Mouse (Mus musculus) right cerebral cortex, adult 18-20 months (tissue): Measurements from ENCODE around the gene Samd7.
"Not testable (repeated sequence)": the region's sequence is repeated elsewhere in the genome, so short reads cannot be mapped to it uniquely, and the experiment has no call there.

Experiments used
- DNase-seq: peaks from one replicate; pipeline ENCODE4 v3.0.0; 2022; ENCODE audit warnings: mixed read lengths

The Samd7 gene

GRCm38 (mm10) chr3:30746006-30746405 lies at the start of gene Samd7:
Gene Samd7, plus strand, starts transcription at chr3:30746293.
- no peak for DNase-seq

GRCm38 (mm10) chr3:30696346-30696745 lies 49.7 kb upstream of the Samd7 start:
- peak; percentile 40 for DNase-seq

DNA sequence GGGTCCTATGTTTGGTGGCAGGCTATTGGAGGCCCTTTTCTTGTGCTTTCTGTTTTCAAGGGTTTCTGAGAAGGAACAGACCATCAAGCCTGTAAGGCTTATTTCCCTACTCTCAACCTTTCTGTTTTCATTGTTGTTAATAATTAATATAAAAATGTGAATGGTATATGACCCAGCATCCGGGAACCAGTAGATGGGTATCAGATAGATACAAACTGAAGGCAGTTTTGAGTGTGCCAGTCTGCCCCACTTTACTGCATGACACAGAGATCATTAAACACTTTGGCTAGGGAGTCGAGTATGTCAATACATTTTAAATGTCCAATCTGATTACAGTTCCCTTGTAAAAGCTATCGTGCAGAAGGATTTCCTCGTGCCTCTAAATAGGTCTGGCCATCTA lies 48.2 kb upstream of the Samd7 start:
- DNase-seq, result no peak

DNA sequence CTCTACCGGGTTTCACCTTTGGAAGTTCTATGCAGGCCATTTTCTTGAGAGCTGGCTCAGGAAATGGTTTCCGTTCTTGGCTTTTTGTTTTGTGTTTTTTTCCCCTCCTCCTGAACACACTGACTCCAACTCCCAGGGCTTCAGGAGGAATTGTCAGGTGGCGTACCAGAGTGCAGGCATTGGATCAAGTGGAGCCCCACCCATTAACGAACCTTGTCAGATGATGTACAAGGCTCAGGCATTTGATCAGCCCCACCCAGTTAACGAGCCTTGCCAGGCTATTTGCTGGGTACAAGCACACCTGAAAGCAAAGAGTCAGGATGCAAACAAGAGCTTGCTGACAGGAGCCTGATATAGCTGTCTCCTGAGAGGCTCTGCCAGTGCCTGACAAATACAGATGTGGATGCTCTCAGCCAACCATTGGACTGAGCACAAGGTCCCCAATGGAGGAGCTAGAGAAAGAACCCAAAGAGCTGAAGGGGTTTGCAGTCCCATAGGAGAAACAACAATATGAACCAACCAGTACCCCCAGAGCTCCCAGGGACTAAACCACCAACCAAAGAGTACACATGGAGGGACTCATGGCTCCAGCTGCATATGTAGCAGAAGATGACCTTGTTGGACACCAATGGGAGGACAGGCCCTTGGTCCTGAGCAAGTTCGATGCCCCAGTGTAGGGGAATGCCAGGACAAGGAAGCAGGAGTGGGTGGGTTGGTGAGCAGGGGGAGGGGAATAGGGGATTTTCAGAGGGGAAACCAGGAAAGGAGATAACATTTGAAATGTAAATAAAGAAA lies 46.2 kb upstream of the Samd7 start, which contains the start of gene Lrrc31:
TSS of gene Lrrc31 (minus strand) at position 133 of the 795 bp plus-strand sequence.
- DNase-seq, result not testable (repeated sequence)

DNA sequence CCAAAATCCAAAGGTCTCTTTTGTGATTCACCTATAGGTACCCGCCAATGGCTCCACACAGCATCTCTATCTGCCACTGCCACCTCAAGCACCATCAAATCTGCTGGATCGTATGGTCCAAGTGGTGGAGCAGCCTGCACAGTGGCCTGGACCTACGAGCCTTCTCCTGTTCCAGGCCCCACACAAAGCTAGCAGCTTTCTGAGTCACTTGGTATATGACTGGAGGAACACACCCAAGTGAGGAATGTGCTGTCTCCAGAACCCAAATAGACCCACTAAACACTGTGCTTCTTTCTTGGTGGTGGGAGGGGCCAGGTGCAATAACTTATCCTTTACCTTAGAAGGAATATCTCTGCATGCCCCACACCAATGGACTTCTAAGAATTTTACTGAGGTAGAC lies 40.1 kb upstream of the Samd7 start:
- no peak for DNase-seq

GRCm38 (mm10) chr3:30706614-30707276 lies 39.3 kb upstream of the Samd7 start:
- no peak for DNase-seq

DNA sequence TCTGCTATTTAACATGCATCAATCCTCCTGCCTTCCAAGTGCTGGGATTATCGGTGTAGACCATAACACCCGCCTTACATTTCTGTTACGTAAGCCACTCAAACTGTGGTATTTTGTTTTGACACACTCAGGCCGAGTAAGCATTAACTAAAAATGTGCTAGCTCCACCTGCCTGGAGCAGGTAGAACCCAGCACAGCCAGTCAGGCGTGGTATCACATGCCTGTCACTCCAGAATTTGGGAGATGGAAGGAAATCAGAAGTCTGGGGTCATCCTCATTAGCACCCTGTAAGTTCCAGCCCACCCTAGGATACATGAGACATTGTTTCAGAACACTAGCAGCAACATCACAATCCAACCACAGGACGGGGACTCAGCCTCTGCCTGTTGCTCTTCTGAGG lies 35.9 kb upstream of the Samd7 start:
- no peak for DNase-seq

GRCm38 (mm10) chr3:30713334-30713733 lies 32.8 kb upstream of the Samd7 start:
- no peak for DNase-seq

DNA sequence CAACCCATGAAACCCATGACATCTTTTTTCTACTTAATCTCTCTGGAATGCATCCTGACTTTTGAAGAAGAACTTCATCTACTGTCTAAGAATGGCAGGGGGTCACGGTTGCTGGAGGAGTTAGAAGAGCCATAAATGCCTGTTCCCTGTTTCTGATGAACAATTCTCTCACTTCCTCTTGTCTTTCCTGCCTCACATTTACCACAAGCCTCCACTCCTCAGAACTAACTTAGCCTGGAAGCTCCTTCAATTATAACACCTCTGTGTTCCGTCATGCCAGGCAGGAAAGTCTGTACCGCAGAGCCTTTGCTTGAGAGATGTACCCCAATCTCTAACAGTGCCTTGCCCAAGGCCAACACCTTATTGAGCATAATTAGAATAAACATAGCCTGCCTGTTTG lies 27.4 kb upstream of the Samd7 start:
- no peak for DNase-seq

- DNase-seq, result no peak
These were observed 24.1 kb upstream of the Samd7 start for GRCm38 (mm10) chr3:30722036-30722435.

DNA sequence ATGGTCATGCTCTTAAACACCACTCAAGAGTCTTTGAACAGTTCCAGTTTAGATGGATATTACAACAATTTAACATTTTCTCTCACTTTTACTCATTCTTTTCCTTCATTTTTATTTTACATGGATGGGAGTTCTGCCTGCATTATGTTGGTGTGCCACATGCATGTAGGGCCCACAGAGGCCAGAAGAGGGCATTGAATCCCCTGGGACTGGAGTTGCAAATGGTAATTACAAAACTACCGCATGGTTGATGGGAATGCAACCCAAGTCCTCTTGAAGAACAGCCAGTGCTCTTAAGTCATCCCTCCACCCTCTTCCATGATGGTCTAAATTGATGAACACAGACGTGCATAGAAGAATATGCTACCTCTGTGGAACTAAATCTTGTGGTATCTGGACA lies 23.6 kb upstream of the Samd7 start:
- no peak for DNase-seq

DNA sequence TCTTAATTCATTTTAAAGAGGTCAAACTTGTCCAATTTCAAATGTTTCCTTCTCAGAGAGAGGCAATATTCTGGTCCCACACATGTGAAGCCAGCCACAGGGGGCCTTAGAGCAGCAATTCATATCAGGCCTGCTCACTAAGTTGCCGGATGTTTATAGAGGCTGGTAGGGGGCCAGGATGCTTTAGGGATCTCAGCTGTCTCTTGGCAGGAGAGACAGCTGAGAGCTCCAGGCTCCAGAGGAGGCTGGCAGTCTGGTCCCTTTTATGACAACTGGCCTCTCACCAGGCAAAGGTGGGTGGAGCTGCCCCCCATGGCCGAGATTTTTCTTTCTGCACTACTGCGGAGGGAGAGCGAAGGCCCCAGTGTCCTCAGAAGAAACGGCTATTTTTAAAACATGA lies 22.9 kb upstream of the Samd7 start:
- no peak for DNase-seq

- DNase-seq, result no peak
These were observed 21.8 kb upstream of the Samd7 start for GRCm38 (mm10) chr3:30724105-30724824.

DNA sequence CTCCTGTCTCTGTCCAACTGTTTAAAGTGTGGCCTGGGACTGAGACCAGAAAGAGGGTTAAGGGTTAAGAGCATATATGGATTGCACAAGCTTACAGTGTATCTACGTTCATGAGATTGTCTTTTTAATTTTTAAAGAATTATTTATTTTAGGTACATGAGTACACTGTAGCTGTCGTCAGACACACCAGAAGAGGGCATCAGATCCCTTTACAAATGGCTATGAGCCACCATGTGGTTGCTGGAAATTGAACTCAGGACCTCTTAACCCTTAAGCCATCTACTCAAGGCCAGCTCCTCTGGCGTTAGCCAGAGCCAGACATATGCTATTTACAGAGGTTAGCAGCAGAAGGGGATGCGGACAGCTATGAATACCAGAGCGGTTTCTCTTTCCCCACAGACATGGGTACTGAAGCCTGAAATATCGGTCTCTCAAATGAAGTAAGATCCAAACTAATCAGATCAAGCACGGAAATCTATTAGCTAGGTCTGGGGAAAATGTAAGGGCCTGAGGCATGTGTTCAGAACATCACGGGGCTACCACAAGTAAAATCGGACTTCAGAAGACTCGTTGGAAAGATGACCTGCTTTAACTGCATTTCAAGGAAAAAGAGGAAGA lies 21.1 kb upstream of the Samd7 start:
- DNase-seq, result no peak

- DNase-seq, result no peak
These were observed 20.6 kb upstream of the Samd7 start for GRCm38 (mm10) chr3:30725514-30725913.

DNA sequence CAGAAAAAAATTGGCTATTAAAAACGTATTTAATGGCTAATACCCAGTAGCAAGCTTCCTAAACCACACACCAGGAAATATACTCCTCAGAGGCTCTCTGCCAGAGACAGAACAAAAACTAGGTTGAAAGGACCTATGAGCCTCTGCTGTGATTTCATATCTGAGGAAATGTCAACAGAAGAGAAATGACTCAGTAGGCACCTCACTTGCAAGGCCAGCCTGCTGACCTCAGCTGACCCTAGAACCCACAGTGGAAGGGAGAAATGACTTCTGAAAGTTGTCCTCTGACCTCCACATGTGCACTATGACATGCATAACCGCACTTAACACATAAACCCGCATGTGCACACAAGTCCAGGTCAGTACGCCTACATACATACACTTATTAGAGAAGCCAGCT lies 18.9 kb upstream of the Samd7 start:
- DNase-seq, result no peak

GRCm38 (mm10) chr3:30729046-30729445 lies 17.0 kb upstream of the Samd7 start:
- DNase-seq, result no peak

DNA sequence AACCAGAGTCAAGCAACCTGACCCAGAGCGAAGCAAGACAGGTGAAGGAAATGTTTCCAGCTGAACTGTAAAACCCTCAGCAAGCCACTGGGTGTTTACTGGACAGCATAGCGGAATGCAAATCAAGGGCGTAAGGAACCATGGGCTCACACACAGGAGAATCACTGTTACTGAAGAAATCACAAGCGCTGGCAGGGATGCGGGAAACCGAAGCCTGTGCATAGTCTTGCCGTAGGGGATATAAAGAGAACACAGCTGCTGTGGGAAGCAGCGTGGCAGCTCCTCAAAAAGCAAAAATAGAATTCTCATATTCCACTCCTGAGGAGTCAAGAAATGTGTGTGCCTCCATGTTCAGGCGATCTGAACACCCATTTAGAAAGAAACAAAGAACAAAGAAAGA lies 9.3 kb upstream of the Samd7 start:
- DNase-seq, result peak; percentile 66

GRCm38 (mm10) chr3:30741306-30741705 lies 4.8 kb upstream of the Samd7 start:
- DNase-seq, result peak; percentile 41

DNA sequence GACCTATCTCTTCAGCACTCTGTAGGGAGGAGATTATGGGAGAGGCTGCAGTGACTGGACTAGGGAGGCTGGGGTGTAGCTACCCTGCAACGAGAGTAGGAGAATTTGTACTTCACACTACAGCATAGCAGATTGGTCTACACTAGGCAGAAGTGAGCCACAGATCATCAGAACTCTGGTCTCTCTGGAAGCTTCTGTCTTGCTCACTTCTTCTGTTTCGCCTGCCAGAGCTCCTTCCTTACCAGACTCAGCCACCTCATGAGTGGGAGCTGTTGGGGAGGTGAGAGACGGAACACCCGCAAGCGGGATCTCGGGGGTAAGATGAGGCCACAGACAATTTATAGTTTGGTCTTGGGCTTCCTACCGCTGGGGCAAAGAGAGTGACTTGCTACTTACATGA lies 3.2 kb upstream of the Samd7 start:
- peak; percentile 18 for DNase-seq

DNA sequence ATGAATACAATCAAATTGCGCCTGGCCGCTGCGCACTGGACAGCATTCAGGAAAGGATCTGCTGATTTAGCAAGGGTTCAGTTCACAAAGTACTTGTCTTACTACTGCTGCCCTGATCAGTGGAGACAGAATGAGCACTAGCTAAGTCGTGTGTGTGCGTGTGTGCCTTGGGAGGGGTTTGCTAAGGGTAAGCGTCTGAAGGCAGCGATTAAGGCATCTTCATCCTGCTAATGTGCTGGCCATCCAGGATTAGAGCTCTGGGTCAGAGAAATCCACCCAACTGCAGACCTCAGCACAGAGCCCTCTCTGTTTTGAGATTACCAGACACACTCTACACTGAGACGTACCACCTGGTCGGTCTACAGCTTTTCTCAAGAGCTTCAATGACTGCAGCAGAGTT lies 2.2 kb downstream of the Samd7 start:
- no peak for DNase-seq

GRCm38 (mm10) chr3:30754696-30755095 lies 8.6 kb downstream of the Samd7 start:
- DNase-seq, result no peak

GRCm38 (mm10) chr3:30764877-30765276 lies 18.8 kb downstream of the Samd7 start:
- no peak for DNase-seq
